Mouse (Mus musculus): ENCODE data around the gene Zfp663. TPM values are rescaled to one million over a fixed set of nuclear protein-coding genes. Genes with fewer than 3 reads are reported as not detected.
A peak's percentile ranks its signal among the peaks of the same experiment; 100 is the strongest.

Zfp663 gene
- polyA plus RNA-seq (2015; fragmentation: Nextera tagmentation; extraction: Ambion mirVana) = 0.29 and 0.34 TPM in 2 replicates

DNA sequence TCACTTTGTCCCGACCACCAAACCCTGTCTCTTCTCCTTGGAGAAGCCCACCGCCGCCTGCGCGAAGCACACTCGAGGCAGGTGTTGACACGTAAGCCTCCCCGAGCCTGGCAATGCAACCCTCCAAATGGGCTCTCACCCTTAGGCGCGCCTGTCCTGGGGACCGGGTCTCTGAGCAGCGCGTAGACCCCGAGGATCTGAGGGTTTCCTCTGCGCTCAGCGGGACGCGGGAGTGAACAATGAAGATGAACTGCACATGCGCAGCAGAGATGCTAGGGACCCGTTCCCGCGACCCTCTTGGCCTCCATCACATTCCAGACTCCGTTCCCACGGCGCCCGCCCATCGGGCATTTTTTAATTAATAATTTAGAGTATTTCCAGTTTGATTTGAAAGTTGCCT lies at the start of gene Zfp663:
Gene Zfp663 (minus strand): TSS at position 234 of the 400 bp plus-strand sequence.
- H3K9ac ChIP-seq (ENCODE audit: low read length) = no peak within 1 kb of the TSS

DNA sequence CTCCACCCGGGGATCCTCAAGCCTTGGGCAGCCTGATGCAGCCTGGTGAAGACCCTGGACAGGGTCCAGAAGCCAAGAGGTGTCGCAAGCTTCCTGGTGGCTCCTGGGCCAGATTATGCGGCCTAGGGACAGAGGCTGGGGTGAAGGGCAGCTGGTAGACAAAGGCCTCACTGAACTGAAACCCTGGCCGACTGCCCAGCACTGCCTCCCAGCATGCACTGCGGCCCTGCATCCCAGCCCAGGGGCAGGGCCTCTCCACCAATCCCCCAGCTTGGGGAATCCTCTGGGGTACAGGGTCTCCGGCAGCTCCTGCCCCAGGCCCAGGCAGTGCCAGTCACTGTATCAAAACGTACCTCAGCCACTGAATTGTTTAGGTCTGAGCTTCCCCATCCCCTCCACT lies 48.8 kb upstream of the Zfp663 start:
- Histone ChIP-seq H3K4me2 (ENCODE audit: low read depth, low read length) (no peak overlapping the region), H3K4me3 (ENCODE audit: low read length) (no peak overlapping the region), H3K9me3 (replicated peaks; ENCODE audit: control insufficient read depth, low read length) (no peaks in the 10 kb centered on the region), H3K27ac (ENCODE audit: low read length) (no peak overlapping the region), H3K4me1 (ENCODE audit: control insufficient read depth, insufficient read depth, low read length) (0 out of 2 replicates have a peak, but pooled peaks cover 2% of the 10 kb centered on the region), H3K9ac (ENCODE audit: low read length) (peak overlapping the region; percentile 30; the same call in 1 of the 2 replicates), H3K36me3 (ENCODE audit: control insufficient read depth, insufficient read depth) (no peaks in the 10 kb centered on the region), H3K27me3 (ENCODE audit: control insufficient read depth, insufficient read depth, low read length) (no peaks in the 10 kb centered on the region)
- 52% methylated on average over 7 of the region's 7 CpGs for WGBS
- no peak for ATAC-seq (replicated peaks; ENCODE audit: extremely low read depth, insufficient read depth, low FRiP score)

More for the DNA sequence above, at the start of gene Zfp663:
- peak within 1 kb of the TSS; percentile 25 for H3K4me2 ChIP-seq (ENCODE audit: low read depth, low read length)
- H3K36me3 ChIP-seq (ENCODE audit: control insufficient read depth, insufficient read depth) = no peaks in the 10 kb centered on the region
- peak within 1 kb of the TSS; percentile 5 for H3K4me3 ChIP-seq (ENCODE audit: low read length)
- no peak within 1 kb of the TSS for H3K27ac ChIP-seq (ENCODE audit: low read length)
- 2% methylated on average over 27 of the region's 27 CpGs for WGBS
- peaks cover 29% of the 10 kb centered on the region for H3K27me3 ChIP-seq (ENCODE audit: control insufficient read depth, insufficient read depth, low read length)
- no peaks in the 10 kb centered on the region for H3K9me3 ChIP-seq (replicated peaks; ENCODE audit: control insufficient read depth, low read length)
- no peak for ATAC-seq (replicated peaks; ENCODE audit: extremely low read depth, insufficient read depth, low FRiP score)
- H3K4me1 ChIP-seq (ENCODE audit: control insufficient read depth, insufficient read depth, low read length) = peaks cover 9% of the 10 kb centered on the region; the same call in 1 of the 2 replicates

DNA sequence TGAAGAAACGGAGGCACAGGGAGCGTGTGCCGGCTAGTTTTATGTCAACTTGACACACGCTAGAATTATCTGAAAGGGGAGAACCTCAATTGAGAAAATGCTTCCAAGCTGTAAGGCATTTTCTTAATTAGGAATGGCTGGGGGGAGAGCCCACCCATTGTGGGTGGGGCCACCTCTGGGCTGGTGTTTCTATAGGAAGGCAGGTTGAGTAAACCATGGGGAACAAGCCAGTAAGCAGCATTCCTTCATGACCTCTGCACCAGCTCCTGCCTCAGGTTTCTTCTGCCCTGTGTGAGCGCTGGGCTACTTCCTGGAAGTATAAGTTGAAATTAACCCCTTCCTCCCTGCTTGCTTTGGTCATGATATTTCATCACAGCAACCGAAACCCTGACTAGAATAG lies 47.3 kb upstream of the Zfp663 start:
- no peaks in the 10 kb centered on the region for H3K9me3 ChIP-seq (replicated peaks; ENCODE audit: control insufficient read depth, low read length)
- H3K27me3 ChIP-seq (ENCODE audit: control insufficient read depth, insufficient read depth, low read length) = no peaks in the 10 kb centered on the region
- no peak overlapping the region for H3K9ac ChIP-seq (ENCODE audit: low read length)
- no peak for ATAC-seq (replicated peaks; ENCODE audit: extremely low read depth, insufficient read depth, low FRiP score)
- no peak overlapping the region for H3K27ac ChIP-seq (ENCODE audit: low read length)
- H3K4me3 ChIP-seq (ENCODE audit: low read length) = no peak overlapping the region
- 72% methylated on average over 6 of the region's 6 CpGs for WGBS
- H3K4me1 ChIP-seq (ENCODE audit: control insufficient read depth, insufficient read depth, low read length) = 0 out of 2 replicates have a peak, but pooled peaks cover 2% of the 10 kb centered on the region
- no peaks in the 10 kb centered on the region for H3K36me3 ChIP-seq (ENCODE audit: control insufficient read depth, insufficient read depth)
- H3K4me2 ChIP-seq (ENCODE audit: low read depth, low read length) = no peak overlapping the region

DNA sequence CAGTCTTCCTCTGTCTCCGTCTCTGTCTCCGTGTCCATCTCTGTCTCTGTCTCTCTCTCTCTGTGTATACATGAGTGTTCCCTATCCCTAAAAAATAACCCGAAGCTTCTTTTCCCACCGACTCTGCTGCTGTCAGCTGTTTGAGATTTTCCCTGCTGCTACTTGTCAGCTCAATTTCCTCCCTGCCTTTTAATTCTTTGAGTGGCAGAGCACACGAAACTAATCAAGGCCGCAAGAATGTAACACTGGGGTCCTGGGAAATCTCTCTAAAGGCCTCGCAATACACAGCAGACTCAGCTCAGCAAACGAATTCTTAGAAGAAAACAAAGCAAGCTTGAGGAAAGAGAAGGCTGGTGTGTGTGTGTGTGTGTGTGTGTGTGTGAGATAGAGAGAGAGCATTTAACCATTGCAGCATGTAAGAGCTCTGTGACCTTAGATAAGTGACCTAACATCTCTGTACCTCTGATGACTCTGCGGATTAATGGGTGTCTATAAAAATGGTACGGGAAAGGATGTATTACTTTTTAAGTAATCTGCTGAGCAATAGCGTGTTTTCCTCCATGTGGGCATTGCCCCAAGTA lies 46.7 kb upstream of the Zfp663 start:
- WGBS = 46% methylated on average over 11 of the region's 11 CpGs

DNA sequence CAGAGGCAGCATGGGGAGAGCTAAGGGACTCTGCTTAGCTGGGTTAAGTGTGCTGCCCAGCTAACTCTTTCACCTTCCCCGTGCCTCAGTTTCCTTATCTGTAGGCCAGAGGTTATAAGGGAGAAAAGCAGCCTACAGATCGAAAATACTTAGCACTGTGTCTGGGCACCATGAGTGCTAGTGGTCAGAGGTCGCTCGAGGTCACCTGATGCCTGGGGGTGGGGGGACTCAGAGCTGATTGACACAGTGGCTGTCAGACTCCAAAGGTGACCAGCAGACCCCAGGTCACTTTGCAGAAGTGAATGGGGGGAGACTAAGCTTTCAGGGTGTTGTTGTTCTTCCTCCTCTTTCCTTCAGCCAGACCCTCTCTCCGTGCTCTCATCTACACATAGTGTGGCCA lies 45.8 kb upstream of the Zfp663 start:
- H3K36me3 ChIP-seq (ENCODE audit: control insufficient read depth, insufficient read depth) = no peaks in the 10 kb centered on the region
- ATAC-seq (replicated peaks; ENCODE audit: extremely low read depth, insufficient read depth, low FRiP score) = no peak
- no peak overlapping the region for H3K4me3 ChIP-seq (ENCODE audit: low read length)
- H3K4me1 ChIP-seq (ENCODE audit: control insufficient read depth, insufficient read depth, low read length) = no peaks in the 10 kb centered on the region
- WGBS = 69% methylated on average over 5 of the region's 5 CpGs
- no peak overlapping the region for H3K27ac ChIP-seq (ENCODE audit: low read length)
- no peaks in the 10 kb centered on the region for H3K9me3 ChIP-seq (replicated peaks; ENCODE audit: control insufficient read depth, low read length)
- H3K9ac ChIP-seq (ENCODE audit: low read length) = no peak overlapping the region
- no peak overlapping the region for H3K4me2 ChIP-seq (ENCODE audit: low read depth, low read length)
- no peaks in the 10 kb centered on the region for H3K27me3 ChIP-seq (ENCODE audit: control insufficient read depth, insufficient read depth, low read length)

More for the DNA sequence above, 46.7 kb upstream of the Zfp663 start:
- Histone ChIP-seq H3K27me3 (ENCODE audit: control insufficient read depth, insufficient read depth, low read length) (no peaks in the 10 kb centered on the region), H3K36me3 (ENCODE audit: control insufficient read depth, insufficient read depth) (no peaks in the 10 kb centered on the region), H3K27ac (ENCODE audit: low read length) (no peak overlapping the region), H3K4me3 (ENCODE audit: low read length) (no peak overlapping the region), H3K9ac (ENCODE audit: low read length) (no peak overlapping the region), H3K4me1 (ENCODE audit: control insufficient read depth, insufficient read depth, low read length) (0 out of 2 replicates have a peak, but pooled peaks cover 2% of the 10 kb centered on the region), H3K4me2 (ENCODE audit: low read depth, low read length) (no peak overlapping the region), H3K9me3 (replicated peaks; ENCODE audit: control insufficient read depth, low read length) (no peaks in the 10 kb centered on the region)
- ATAC-seq (replicated peaks; ENCODE audit: extremely low read depth, insufficient read depth, low FRiP score) = no peak

DNA sequence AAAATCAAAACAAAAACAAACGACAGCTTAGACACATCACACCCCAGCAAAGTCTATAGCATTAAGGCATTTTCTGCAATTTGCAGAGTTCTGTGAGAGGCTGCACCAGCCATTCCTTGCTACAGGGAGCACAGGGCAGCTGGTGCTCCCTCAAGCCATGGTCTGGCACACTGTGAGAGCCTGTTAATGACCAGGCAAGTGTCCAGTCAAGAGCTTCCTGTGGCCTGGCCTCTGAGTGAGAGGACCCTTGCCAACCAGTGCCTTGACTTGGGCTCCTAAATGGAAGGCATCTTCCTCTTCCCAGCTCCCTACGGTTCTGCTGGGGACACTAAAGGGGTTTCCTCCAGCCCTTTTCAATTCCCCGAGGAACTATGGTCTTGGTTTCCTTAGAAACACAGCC lies 45.4 kb upstream of the Zfp663 start:
- Histone ChIP-seq H3K9me3 (replicated peaks; ENCODE audit: control insufficient read depth, low read length) (no peaks in the 10 kb centered on the region), H3K9ac (ENCODE audit: low read length) (no peak overlapping the region), H3K36me3 (ENCODE audit: control insufficient read depth, insufficient read depth) (no peaks in the 10 kb centered on the region), H3K4me3 (ENCODE audit: low read length) (no peak overlapping the region), H3K4me2 (ENCODE audit: low read depth, low read length) (no peak overlapping the region), H3K4me1 (ENCODE audit: control insufficient read depth, insufficient read depth, low read length) (no peaks in the 10 kb centered on the region), H3K27me3 (ENCODE audit: control insufficient read depth, insufficient read depth, low read length) (no peaks in the 10 kb centered on the region), H3K27ac (ENCODE audit: low read length) (no peak overlapping the region)
- WGBS = 48% methylated on average over 3 of the region's 3 CpGs
- ATAC-seq (replicated peaks; ENCODE audit: extremely low read depth, insufficient read depth, low FRiP score) = no peak

DNA sequence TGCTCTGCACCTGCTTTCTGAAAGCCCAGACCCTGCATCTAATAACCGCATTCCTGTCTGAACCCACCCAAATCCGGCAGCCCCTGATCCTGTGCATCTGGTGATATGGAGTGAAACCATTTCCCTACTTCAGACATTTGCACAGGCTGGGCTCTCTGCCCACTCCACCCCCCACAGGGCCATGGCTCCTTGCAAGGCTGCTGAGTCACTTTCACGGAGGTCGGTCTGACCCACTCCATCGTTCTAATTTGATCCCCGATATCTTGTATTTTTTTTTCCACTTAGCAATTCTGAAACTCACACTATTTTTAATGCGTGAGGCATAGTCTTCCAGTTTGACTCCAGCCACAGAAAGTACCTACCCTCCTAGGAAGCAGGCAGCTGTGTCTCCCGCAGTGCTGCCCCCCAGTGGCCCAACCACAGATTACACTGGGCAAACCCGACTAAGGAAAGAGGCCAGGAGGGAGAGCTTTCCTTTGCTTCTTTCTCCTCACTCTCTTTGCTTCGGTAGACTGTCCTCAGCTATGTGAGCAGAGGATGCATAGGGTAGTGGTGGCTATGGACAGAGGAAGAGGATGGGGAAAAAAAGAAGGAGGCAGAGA lies 39.3 kb upstream of the Zfp663 start:
- WGBS = 37% methylated on average over 10 of the region's 10 CpGs
- no peak overlapping the region for H3K4me2 ChIP-seq (ENCODE audit: low read depth, low read length)
- H3K36me3 ChIP-seq (ENCODE audit: control insufficient read depth, insufficient read depth) = no peaks in the 10 kb centered on the region
- no peak for ATAC-seq (replicated peaks; ENCODE audit: extremely low read depth, insufficient read depth, low FRiP score)
- no peak overlapping the region for H3K4me3 ChIP-seq (ENCODE audit: low read length)
- peaks cover 5% of the 10 kb centered on the region for H3K4me1 ChIP-seq (ENCODE audit: control insufficient read depth, insufficient read depth, low read length)
- no peak overlapping the region for H3K9ac ChIP-seq (ENCODE audit: low read length)
- H3K27me3 ChIP-seq (ENCODE audit: control insufficient read depth, insufficient read depth, low read length) = no peaks in the 10 kb centered on the region
- H3K27ac ChIP-seq (ENCODE audit: low read length) = no peak overlapping the region
- H3K9me3 ChIP-seq (replicated peaks; ENCODE audit: control insufficient read depth, low read length) = no peaks in the 10 kb centered on the region

DNA sequence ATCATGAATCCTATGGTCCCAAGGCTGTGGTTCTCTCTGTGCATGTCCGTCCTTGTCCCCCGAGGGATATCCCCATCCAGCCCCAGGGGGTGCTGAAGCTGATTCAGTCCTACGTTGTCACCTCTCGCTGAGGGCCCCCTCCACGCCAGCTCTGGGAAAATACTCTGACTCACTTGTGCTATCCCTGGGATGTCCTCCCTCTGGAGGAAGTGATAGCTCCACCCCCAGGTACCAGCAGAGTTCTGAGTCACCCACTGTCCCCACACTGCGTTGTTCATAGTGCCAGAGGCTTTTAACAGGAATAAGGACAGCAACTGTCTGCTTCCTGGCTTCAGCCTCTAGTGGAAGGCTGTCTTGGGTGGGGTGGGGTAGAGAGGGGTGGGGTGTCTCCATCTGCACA lies 36.8 kb upstream of the Zfp663 start:
- Histone ChIP-seq H3K9ac (ENCODE audit: low read length) (no peak overlapping the region), H3K36me3 (ENCODE audit: control insufficient read depth, insufficient read depth) (no peaks in the 10 kb centered on the region), H3K4me3 (ENCODE audit: low read length) (no peak overlapping the region), H3K4me1 (ENCODE audit: control insufficient read depth, insufficient read depth, low read length) (peaks cover 5% of the 10 kb centered on the region), H3K27ac (ENCODE audit: low read length) (peak overlapping the region; percentile 10; the same call in 1 of the 2 replicates), H3K9me3 (replicated peaks; ENCODE audit: control insufficient read depth, low read length) (no peaks in the 10 kb centered on the region), H3K4me2 (ENCODE audit: low read depth, low read length) (no peak overlapping the region), H3K27me3 (ENCODE audit: control insufficient read depth, insufficient read depth, low read length) (no peaks in the 10 kb centered on the region)
- ATAC-seq (replicated peaks; ENCODE audit: extremely low read depth, insufficient read depth, low FRiP score) = peak; percentile 35; the same call in 1 of the 2 replicates
- 28% methylated on average over 6 of the region's 6 CpGs for WGBS

DNA sequence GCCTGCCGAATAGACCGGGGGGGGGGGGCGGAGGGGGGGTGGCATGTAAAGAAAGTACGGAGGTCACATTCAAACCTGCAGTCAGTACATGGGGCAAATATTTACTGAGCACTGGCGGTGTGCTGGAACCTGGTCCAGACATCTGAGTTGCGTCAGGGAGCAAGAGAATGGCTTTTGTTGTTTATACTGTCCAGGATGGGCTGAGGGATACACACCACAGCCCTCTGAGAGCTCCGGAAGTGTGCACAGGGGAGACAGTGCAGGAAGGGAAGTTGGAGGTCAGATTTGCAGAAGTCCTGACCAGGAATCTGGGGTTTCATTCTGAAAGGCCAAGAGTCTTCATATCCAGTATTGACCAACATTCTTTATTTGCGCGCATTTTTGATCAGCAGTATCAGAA lies 36.4 kb upstream of the Zfp663 start:
- H3K9me3 ChIP-seq (replicated peaks; ENCODE audit: control insufficient read depth, low read length) = no peaks in the 10 kb centered on the region
- peaks cover 5% of the 10 kb centered on the region for H3K4me1 ChIP-seq (ENCODE audit: control insufficient read depth, insufficient read depth, low read length)
- ATAC-seq (replicated peaks; ENCODE audit: extremely low read depth, insufficient read depth, low FRiP score) = no peak
- H3K4me2 ChIP-seq (ENCODE audit: low read depth, low read length) = no peak overlapping the region
- 53% methylated on average over 9 of the region's 9 CpGs for WGBS
- no peaks in the 10 kb centered on the region for H3K27me3 ChIP-seq (ENCODE audit: control insufficient read depth, insufficient read depth, low read length)
- H3K4me3 ChIP-seq (ENCODE audit: low read length) = no peak overlapping the region
- H3K9ac ChIP-seq (ENCODE audit: low read length) = no peak overlapping the region
- H3K36me3 ChIP-seq (ENCODE audit: control insufficient read depth, insufficient read depth) = no peaks in the 10 kb centered on the region
- H3K27ac ChIP-seq (ENCODE audit: low read length) = no peak overlapping the region

Data from heart, embryonic 16.5 days (tissue).